Mouse (Mus musculus): Measurements from ENCODE around the gene Dip2c. TPM values are rescaled to one million over a fixed set of nuclear protein-coding genes. Genes with fewer than 3 reads are reported as not detected.
A peak's percentile ranks its signal among the peaks of the same experiment; 100 is the strongest.

The Dip2c gene
- 0.15 TPM in 1 of 2 replicates, not detected in the other for polyA plus RNA-seq (2012; ENCODE audit: insufficient read depth, low replicate concordance)

DNA sequence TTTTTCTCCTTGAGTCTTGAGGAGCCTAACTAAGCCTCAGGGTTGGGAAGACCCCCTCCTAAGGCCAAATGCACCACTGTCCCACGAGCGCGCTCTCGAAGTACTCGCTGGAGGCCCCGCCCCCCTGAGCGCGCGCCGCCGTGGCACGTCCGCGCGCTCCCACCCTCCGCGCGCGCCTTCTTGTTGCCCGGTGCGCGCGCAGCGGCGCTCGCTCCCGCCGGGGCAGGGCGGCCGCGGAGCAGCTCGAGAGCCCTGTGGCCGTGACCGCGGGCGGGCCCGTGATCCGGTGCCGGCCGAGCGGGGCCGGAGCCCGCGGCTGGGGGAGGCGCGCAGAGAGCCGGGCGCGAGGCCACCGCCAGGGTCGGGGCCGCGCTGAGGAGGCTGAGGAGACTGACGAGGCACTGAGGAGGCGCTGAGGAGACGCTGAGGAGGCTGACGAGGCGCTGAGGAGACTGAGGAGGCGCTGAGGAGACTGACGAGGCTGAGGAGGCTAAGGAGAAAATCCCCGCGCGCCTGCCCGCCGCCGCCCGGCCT lies at the start of gene Dip2c:
Gene Dip2c (plus strand): TSS at position 207 of the 534 bp plus-strand sequence.
- Histone ChIP-seq H3K9me3 (no peaks in the 10 kb centered on the region), H3K4me1 (peaks cover 17% of the 10 kb centered on the region), H3K27me3 (replicated peaks) (peaks cover 34% of the 10 kb centered on the region), H3K36me3 (replicated peaks; ENCODE audit: low read length) (no peaks in the 10 kb centered on the region), H3K4me3 (replicated peaks) (peak within 1 kb of the TSS; percentile 97)
- TF ChIP-seq FLI1 (IDR thresholded peaks at IDR 0.05; ENCODE audit: low read length) (no peak), GATA1 (IDR thresholded peaks at IDR 0.05; ENCODE audit: borderline replicate concordance, low read length) (no peak)

DNA sequence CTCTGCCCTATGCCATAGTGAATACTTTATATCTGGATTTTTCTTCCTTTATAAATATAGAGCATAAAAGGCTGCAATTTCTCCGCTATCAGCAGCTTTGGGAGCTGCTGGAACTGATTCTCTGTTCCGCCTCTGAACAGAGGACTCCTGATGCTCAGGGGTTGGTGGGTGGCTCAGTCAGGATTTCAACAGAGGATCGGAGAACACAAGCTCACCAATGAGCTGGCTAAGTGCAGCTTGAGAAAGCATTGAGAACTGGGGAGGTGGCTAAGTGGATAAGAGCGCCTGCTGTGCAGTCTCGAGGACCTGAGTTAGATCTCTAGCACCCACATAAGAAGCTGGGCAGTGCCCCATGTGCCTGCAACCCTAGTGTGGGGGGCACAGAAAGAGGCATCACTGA lies 49.2 kb upstream of the Dip2c start:
- H3K9me3 ChIP-seq: 0 out of 2 replicates have a peak, but pooled peaks cover 3% of the 10 kb centered on the region
- no peaks in the 10 kb centered on the region for H3K4me1 ChIP-seq
- no peaks in the 10 kb centered on the region for H3K36me3 ChIP-seq (replicated peaks; ENCODE audit: low read length)
- TF ChIP-seq GATA1 (IDR thresholded peaks at IDR 0.05; ENCODE audit: borderline replicate concordance, low read length) (no peak), FLI1 (IDR thresholded peaks at IDR 0.05; ENCODE audit: low read length) (no peak)
- peak overlapping the region; percentile 29 for H3K4me3 ChIP-seq (replicated peaks)
- peaks cover 10% of the 10 kb centered on the region for H3K27me3 ChIP-seq (replicated peaks)

DNA sequence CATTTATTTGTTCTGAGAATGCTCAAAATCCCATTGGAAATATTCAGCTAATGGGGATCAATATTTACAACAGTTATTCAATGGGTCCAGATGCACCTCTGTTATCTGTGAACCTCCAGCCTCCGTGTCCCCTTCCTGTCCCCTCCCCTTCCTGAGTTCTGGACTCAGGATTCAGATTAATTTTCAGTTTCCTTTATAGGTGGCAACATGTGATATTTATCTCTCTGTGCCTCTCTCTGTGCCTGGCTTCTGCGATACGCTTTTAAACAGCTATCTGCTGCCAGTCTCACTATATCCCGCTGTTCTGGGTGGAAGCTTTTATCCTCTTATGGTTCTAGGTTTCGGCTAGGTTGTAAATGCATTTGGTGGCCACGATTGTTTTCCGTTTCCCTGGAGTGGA lies 38.8 kb upstream of the Dip2c start:
- no peaks in the 10 kb centered on the region for H3K4me1 ChIP-seq
- no peak overlapping the region for H3K4me3 ChIP-seq (replicated peaks)
- no peaks in the 10 kb centered on the region for H3K27me3 ChIP-seq (replicated peaks)
- no peaks in the 10 kb centered on the region for H3K9me3 ChIP-seq
- no peak for TF ChIP-seq GATA1 (IDR thresholded peaks at IDR 0.05; ENCODE audit: borderline replicate concordance, low read length)
- TF ChIP-seq FLI1 (IDR thresholded peaks at IDR 0.05; ENCODE audit: low read length): no peak
- H3K36me3 ChIP-seq (replicated peaks; ENCODE audit: low read length): no peaks in the 10 kb centered on the region

DNA sequence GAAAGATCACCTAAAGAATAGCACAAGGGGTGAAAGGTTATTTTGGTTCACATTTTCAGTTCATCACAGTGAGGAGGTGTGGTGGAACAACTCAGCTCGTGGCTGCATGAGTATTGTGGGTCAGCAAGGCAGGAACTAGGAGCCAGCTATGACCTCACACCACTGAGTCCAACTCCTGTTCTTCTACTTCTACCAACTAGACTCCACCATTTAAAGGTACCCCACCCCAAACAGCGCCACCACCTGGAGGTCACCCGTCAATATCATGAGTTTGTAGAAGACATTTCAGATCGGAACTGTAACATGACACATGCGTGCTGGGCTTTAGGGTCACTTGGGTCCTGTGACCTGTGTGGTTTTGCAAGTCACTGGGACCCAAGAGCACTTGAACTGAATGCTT lies 37.2 kb upstream of the Dip2c start:
- Histone ChIP-seq H3K27me3 (replicated peaks) (no peaks in the 10 kb centered on the region), H3K36me3 (replicated peaks; ENCODE audit: low read length) (no peaks in the 10 kb centered on the region), H3K9me3 (no peaks in the 10 kb centered on the region), H3K4me3 (replicated peaks) (no peak overlapping the region), H3K4me1 (no peaks in the 10 kb centered on the region)
- TF ChIP-seq FLI1 (IDR thresholded peaks at IDR 0.05; ENCODE audit: low read length) (no peak), GATA1 (IDR thresholded peaks at IDR 0.05; ENCODE audit: borderline replicate concordance, low read length) (no peak)

DNA sequence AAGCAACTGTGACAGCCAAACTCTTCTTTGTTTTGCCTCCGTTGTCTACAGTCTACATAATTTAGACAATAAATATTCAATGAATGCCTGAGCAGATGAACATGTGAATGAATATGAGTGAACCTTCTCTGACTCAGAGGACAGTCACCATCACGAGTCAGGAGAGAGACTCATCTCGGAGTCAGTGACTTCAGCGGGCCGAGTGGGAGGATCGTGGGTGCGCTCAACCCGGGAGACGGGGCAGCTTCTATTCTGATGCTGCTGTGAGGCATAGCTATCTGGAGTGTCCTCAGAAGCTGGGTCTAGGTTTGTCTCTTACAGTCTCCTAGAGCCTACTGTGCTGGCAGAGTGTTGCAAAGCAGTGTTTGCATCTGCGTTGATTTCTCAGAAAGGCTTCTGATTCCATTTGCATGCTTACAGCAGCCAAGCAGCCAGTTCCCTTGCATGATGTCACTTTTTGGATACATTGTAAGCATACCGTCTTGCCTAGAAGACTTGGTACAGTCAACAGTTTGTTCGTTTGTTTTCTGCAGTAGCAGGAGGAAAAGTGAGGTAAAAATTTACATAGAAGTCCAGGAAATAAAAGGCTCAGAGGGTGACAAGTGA lies 36.6 kb upstream of the Dip2c start:
- TF ChIP-seq GATA1 (IDR thresholded peaks at IDR 0.05; ENCODE audit: borderline replicate concordance, low read length) (no peak), FLI1 (IDR thresholded peaks at IDR 0.05; ENCODE audit: low read length) (no peak)
- no peaks in the 10 kb centered on the region for H3K27me3 ChIP-seq (replicated peaks)

DNA sequence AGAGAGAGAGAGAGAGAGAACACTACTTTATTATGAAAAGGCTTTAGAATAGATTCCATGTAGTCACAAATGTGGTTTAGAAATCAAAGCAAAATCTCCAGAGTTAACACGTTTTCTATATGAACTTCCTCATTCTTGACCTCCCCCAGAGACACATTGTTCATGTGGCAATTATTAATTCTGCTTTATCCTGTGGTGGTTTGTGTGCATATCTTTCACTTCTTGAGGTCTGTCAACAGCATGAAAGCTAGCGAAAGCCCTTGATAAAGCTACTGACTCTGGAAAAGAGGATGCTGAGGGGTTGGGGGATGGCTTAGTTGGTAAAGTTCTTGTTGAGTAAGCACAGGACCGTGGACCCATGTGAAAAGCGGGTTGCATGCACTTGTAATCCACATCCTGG lies 14.6 kb upstream of the Dip2c start:
- TF ChIP-seq FLI1 (IDR thresholded peaks at IDR 0.05; ENCODE audit: low read length) (no peak), GATA1 (IDR thresholded peaks at IDR 0.05; ENCODE audit: borderline replicate concordance, low read length) (no peak)
- Histone ChIP-seq H3K4me3 (replicated peaks) (no peak overlapping the region), H3K27me3 (replicated peaks) (peaks cover 7% of the 10 kb centered on the region), H3K4me1 (no peaks in the 10 kb centered on the region), H3K9me3 (no peaks in the 10 kb centered on the region), H3K36me3 (replicated peaks; ENCODE audit: low read length) (no peaks in the 10 kb centered on the region)

More for the DNA sequence above, 36.6 kb upstream of the Dip2c start:
- Histone ChIP-seq H3K9me3 (no peaks in the 10 kb centered on the region), H3K36me3 (replicated peaks; ENCODE audit: low read length) (no peaks in the 10 kb centered on the region), H3K4me1 (no peaks in the 10 kb centered on the region), H3K4me3 (replicated peaks) (no peak overlapping the region)

DNA sequence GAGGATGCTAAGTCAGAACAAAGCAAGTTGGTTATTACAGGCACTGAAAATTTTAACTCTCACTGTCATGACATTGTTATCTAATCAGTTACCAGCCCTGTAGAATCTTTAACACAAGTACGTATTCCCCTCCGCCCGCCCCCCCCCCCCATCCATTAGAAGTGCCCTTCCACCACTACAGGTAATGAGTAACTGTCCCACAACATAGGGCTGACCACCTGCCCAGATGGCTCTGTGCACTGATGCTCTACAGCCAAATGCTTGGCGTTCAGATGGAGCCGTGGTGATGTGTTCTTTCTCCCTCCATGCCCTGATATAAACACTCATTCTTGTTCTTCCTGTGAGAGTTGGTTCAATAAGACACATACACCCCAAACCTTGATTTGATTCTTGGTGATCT lies 10.8 kb upstream of the Dip2c start:
- TF ChIP-seq GATA1 (IDR thresholded peaks at IDR 0.05; ENCODE audit: borderline replicate concordance, low read length): no peak
- no peak for TF ChIP-seq FLI1 (IDR thresholded peaks at IDR 0.05; ENCODE audit: low read length)
- Histone ChIP-seq H3K36me3 (replicated peaks; ENCODE audit: low read length) (no peaks in the 10 kb centered on the region), H3K4me3 (replicated peaks) (no peak overlapping the region), H3K27me3 (replicated peaks) (peaks cover 13% of the 10 kb centered on the region), H3K4me1 (no peaks in the 10 kb centered on the region), H3K9me3 (no peaks in the 10 kb centered on the region)

DNA sequence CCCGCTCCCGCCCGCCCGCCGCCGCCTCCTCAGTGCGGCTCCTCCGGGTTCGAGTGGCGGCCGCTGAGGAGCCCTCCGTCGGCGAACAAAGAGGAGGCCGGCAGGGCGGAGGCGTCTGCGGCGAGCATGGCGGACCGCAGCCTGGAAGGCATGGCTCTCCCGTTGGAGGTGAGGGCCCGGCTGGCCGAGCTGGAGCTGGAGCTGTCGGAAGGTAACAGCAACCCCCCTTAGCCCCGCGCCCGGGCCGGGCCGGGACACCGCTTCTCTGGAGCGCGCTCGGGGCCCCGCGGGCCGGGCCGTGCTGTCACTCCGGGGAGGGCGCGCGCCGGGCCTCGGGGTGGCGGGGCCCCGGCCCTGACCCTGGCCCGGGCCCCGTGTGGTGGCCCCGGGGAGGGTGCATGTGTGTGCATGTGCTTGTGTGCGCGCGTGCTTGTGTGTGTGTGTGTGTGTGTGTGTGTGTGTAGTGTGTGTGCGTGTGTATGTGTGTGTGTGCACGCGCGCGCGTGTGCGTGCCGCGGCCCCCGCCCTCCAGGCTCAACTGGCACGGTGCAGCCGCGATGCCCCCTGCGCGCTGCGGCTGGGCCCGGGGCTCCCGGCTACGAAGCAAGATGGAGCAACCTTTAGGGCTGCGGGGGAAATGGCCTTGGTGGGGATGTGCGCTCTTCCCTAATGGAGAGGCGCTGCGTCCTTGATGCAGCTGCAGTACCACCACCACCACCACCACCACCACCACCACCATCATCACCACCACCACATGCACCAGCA lies 710 bp downstream of the Dip2c start:
- Histone ChIP-seq H3K27me3 (replicated peaks) (peaks cover 34% of the 10 kb centered on the region), H3K4me3 (replicated peaks) (peak overlapping the region; percentile 97), H3K9me3 (no peaks in the 10 kb centered on the region), H3K4me1 (peaks cover 17% of the 10 kb centered on the region), H3K36me3 (replicated peaks; ENCODE audit: low read length) (no peaks in the 10 kb centered on the region)
- TF ChIP-seq GATA1 (IDR thresholded peaks at IDR 0.05; ENCODE audit: borderline replicate concordance, low read length): no peak
- no peak for TF ChIP-seq FLI1 (IDR thresholded peaks at IDR 0.05; ENCODE audit: low read length)

DNA sequence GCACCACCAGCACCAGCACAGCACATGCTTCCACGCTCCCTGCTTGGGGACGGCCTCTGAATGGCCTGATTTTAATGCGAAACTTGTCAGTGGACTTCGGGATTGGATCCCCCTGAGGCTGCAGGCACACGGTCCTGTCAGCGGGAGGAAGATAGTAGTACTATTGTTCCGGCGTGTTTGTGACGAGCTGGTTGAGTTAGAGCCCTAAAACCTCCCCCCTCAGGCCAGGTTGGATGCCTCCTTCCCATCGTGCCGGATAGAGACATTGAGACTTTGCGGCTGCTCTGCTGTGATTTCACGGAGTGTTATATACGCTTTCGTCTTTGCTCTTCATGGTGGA lies 1.3 kb downstream of the Dip2c start:
- peak overlapping the region; percentile 97 for H3K4me3 ChIP-seq (replicated peaks)
- no peaks in the 10 kb centered on the region for H3K36me3 ChIP-seq (replicated peaks; ENCODE audit: low read length)
- peaks cover 17% of the 10 kb centered on the region for H3K4me1 ChIP-seq
- TF ChIP-seq FLI1 (IDR thresholded peaks at IDR 0.05; ENCODE audit: low read length): no peak
- no peak for TF ChIP-seq GATA1 (IDR thresholded peaks at IDR 0.05; ENCODE audit: borderline replicate concordance, low read length)
- H3K9me3 ChIP-seq: no peaks in the 10 kb centered on the region
- peaks cover 34% of the 10 kb centered on the region for H3K27me3 ChIP-seq (replicated peaks)

DNA sequence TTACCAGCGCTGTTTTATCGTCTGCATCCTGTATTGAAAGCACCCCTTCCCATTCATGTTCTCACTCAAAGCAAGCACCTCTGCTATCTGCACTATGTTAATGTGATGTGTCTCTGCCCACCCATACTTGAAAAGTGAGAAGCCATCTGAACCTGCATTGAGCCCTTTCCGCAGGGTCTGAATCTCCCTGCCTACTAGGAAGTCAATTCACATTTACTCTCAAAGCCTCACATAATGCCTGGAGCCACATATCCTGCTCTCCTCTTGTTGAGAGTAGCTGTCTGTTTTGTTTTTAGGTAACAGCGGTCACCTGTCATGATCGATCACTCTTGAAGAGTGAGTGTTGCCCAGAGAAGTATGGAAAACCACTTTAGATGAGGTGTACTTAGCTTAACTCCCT lies 2.3 kb downstream of the Dip2c start:
- H3K27me3 ChIP-seq (replicated peaks): peaks cover 31% of the 10 kb centered on the region
- no peaks in the 10 kb centered on the region for H3K9me3 ChIP-seq
- H3K4me1 ChIP-seq: peaks cover 17% of the 10 kb centered on the region
- H3K4me3 ChIP-seq (replicated peaks): no peak overlapping the region
- no peaks in the 10 kb centered on the region for H3K36me3 ChIP-seq (replicated peaks; ENCODE audit: low read length)
- no peak for TF ChIP-seq GATA1 (IDR thresholded peaks at IDR 0.05; ENCODE audit: borderline replicate concordance, low read length)
- no peak for TF ChIP-seq FLI1 (IDR thresholded peaks at IDR 0.05; ENCODE audit: low read length)

All from megakaryocyte, embryonic 14.5 days (primary cell).